Mouse (Mus musculus) left cerebral cortex, adult 8-10 months (tissue): ENCODE measurements around the gene E130114P18Rik. TPM values are rescaled to one million over a fixed set of nuclear protein-coding genes. Genes with fewer than 3 reads are reported as not detected.

Experiments used
- DNase-seq, 2 experiments: peaks; one replicate each; pipeline ENCODE4 v3.0.0; 2022; ENCODE audit warnings: low spot score in 2 of 2
- total RNA-seq, 4 experiments: library from RNA; stranded (reverse); gene quantifications; 2 replicates each; pipeline ENCODE4 v1.2.4; 2022

Gene E130114P18Rik
- total RNA-seq, 4 experiments from 2014 or later, result 5.0 to 8.3 (median 6.2) TPM

- DNase-seq, result no peak
Observed at GRCm38 (mm10) chr4:97661611-97662273, 116.1 kb downstream of the E130114P18Rik start.

GRCm38 (mm10) chr4:97657586-97657985 lies 120.3 kb downstream of the E130114P18Rik start:
- DNase-seq, result no peak

GRCm38 (mm10) chr4:97649626-97650015 lies 128.3 kb downstream of the E130114P18Rik start:
- DNase-seq, result no peak

GRCm38 (mm10) chr4:97648825-97649625 lies 128.9 kb downstream of the E130114P18Rik start:
- DNase-seq, result peak; percentile 23 to 89

- no peak for DNase-seq
Observed at GRCm38 (mm10) chr4:97648436-97648707, 129.5 kb downstream of the E130114P18Rik start.

- peak in 1 of 2 experiments; percentile 43 for DNase-seq
Observed at GRCm38 (mm10) chr4:97647700-97648435, 130.0 kb downstream of the E130114P18Rik start.

- no peak for DNase-seq
Observed at GRCm38 (mm10) chr4:97647236-97647635, 130.6 kb downstream of the E130114P18Rik start.

GRCm38 (mm10) chr4:97640385-97640784 lies 137.5 kb downstream of the E130114P18Rik start:
- no peak for DNase-seq

GRCm38 (mm10) chr4:97636569-97636968 lies 141.3 kb downstream of the E130114P18Rik start:
- no peak for DNase-seq

GRCm38 (mm10) chr4:97635757-97636292 lies 142.1 kb downstream of the E130114P18Rik start:
- DNase-seq, result no peak

GRCm38 (mm10) chr4:97635296-97635755 lies 142.6 kb downstream of the E130114P18Rik start:
- DNase-seq, result no peak

- DNase-seq, result no peak
Observed at GRCm38 (mm10) chr4:97628881-97629605, 148.8 kb downstream of the E130114P18Rik start.

- no peak for DNase-seq
Observed at GRCm38 (mm10) chr4:97626002-97626720, 151.7 kb downstream of the E130114P18Rik start.

GRCm38 (mm10) chr4:97623165-97623564 lies 154.7 kb downstream of the E130114P18Rik start:
- DNase-seq, result no peak

- DNase-seq, result no peak
Observed at GRCm38 (mm10) chr4:97621731-97622130, 156.1 kb downstream of the E130114P18Rik start.

- DNase-seq, result no peak
Observed at GRCm38 (mm10) chr4:97620409-97620808, 157.5 kb downstream of the E130114P18Rik start.

GRCm38 (mm10) chr4:97618668-97619373 lies 159.1 kb downstream of the E130114P18Rik start:
- DNase-seq, result peak; percentile 47 to 73

GRCm38 (mm10) chr4:97615031-97615430 lies 162.8 kb downstream of the E130114P18Rik start:
- no peak for DNase-seq

- DNase-seq, result peak in 1 of 2 experiments; percentile 15
Observed at GRCm38 (mm10) chr4:97611251-97611847, 166.5 kb downstream of the E130114P18Rik start.
